Mouse (Mus musculus) spleen, adult 2 months (tissue): ENCODE measurements around the gene Zdhhc19.

Experiments
- CTCF ChIP-seq: fragments of 200-500 bp; IDR thresholded peaks from 2 replicates; pipeline ENCODE4 v1.5.1; 2011; ENCODE audit warnings: mild to moderate bottlenecking, inconsistent platforms; ENCODE audit not compliant: insufficient read depth, insufficient read length, insufficient replicate concordance; ENCODE audit errors: extremely low read depth
- POLR2A ChIP-seq: fragments of 200-500 bp; IDR thresholded peaks from 2 replicates; pipeline ENCODE4 v1.6.1; 2011; ENCODE audit warnings: low read depth, low read length, inconsistent platforms

- TF ChIP-seq CTCF = no peak
- no peak for TF ChIP-seq POLR2A
These were observed 23.6 kb upstream of the Zdhhc19 start for GRCm38 (mm10) chr16:32472276-32473015.
